Mouse (Mus musculus) v-Abl transformed pro-B cells (cell line): Measurements from ENCODE around the gene Ccr5.
"Not testable (repeated sequence)": the region's sequence is repeated elsewhere in the genome, so short reads cannot be mapped to it uniquely, and the experiment has no call there.

Experiments used
- in situ Hi-C, 2 experiments: fragments of 400-800 bp; cut with MboI; formaldehyde crosslinking; loops; one replicate each; pipeline ENCODE4 v1.15.1; 2025; ENCODE audit not compliant: unreplicated experiment in 2 of 2

The Ccr5 gene

GRCm38 (mm10) chr9:124121387-124122184, at the start of gene Ccr5:
Ccr5 (plus strand) TSS chr9:124121543.
- in situ Hi-C loops = no loop called here

GRCm38 (mm10) chr9:124079803-124080202, 41.5 kb upstream of the Ccr5 start:
- in situ Hi-C loops = no loop called here

- in situ Hi-C loops = not testable (repeated sequence)
These were observed 40.9 kb upstream of the Ccr5 start for GRCm38 (mm10) chr9:124080471-124080870.

- in situ Hi-C loops = no loop called here
These were observed 30.9 kb upstream of the Ccr5 start for GRCm38 (mm10) chr9:124090441-124090840.

- in situ Hi-C loops = no loop called here
These were observed 22.2 kb upstream of the Ccr5 start for GRCm38 (mm10) chr9:124099127-124099526.

GRCm38 (mm10) chr9:124100357-124100756, 21.0 kb upstream of the Ccr5 start:
- in situ Hi-C loops = loop anchor here in 1 of 2 experiments (5.0 to 10.0 kb wide), 2 partner anchors 33 to 66 kb away; no protein-coding TSS in a partner anchor

- in situ Hi-C loops = loop anchor here in 1 of 2 experiments (5.0 to 10.0 kb wide), 2 partner anchors 34 to 67 kb away; no protein-coding TSS in a partner anchor
These were observed 19.6 kb upstream of the Ccr5 start, which contains the start of gene Ccr2 for GRCm38 (mm10) chr9:124101723-124102122. Ccr2 (plus strand) TSS chr9:124101950.

- in situ Hi-C loops = loop anchor here in 1 of 2 experiments (5.0 to 10.0 kb wide), 2 partner anchors 36 to 68 kb away; no protein-coding TSS in a partner anchor
These were observed 18.1 kb upstream of the Ccr5 start for GRCm38 (mm10) chr9:124103199-124103598.

GRCm38 (mm10) chr9:124105196-124105595, 16.1 kb upstream of the Ccr5 start:
- in situ Hi-C loops = loop anchor here (5.0 to 10.0 kb wide), 2 partner anchors 68 to 70 kb away; no protein-coding TSS in a partner anchor

- in situ Hi-C loops = loop anchor here (5.0 to 10.0 kb wide), 2 partner anchors 70 to 72 kb away; no protein-coding TSS in a partner anchor
These were observed 14.1 kb upstream of the Ccr5 start for GRCm38 (mm10) chr9:124107232-124107631.

DNA sequence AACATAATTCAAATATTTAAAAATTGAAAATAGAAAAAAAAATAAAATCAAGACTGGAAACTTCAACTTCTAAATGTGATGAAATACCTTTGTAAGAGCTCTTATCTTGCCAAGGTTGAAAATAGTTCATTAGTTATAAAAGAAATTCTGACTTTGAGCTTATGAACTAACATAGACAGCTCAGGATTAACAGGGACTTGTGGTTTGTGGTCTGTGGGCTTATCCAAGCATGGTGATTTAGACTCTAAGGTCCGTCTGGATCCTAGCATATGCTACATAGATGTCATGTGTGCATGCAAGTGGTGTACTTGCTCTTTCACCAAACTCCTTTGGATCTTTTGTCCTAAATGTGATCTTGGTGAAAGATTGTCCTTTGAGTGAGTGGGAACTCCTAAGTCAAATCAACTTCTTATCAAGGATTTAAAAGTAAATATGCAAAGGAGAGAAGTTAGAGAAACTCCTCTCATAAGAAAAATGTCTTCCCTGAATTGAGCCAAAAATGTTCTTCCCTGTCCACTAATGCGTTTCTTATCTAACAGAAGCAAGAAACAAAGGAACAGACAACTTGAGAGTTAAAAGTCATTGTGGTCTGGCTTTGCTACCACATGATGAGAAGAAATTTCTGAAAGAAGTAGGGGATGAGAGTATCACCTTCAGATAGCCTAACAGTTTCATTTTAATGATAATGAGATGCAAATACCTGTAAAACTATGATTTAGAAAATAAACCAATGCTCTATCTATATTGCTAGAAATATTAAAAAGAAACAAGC, 12.8 kb upstream of the Ccr5 start:
- in situ Hi-C loops = loop anchor here (5.0 to 10.0 kb wide), 2 partner anchors 71 to 74 kb away; no protein-coding TSS in a partner anchor

GRCm38 (mm10) chr9:124111997-124112396, 9.3 kb upstream of the Ccr5 start:
- in situ Hi-C loops = no loop called here

DNA sequence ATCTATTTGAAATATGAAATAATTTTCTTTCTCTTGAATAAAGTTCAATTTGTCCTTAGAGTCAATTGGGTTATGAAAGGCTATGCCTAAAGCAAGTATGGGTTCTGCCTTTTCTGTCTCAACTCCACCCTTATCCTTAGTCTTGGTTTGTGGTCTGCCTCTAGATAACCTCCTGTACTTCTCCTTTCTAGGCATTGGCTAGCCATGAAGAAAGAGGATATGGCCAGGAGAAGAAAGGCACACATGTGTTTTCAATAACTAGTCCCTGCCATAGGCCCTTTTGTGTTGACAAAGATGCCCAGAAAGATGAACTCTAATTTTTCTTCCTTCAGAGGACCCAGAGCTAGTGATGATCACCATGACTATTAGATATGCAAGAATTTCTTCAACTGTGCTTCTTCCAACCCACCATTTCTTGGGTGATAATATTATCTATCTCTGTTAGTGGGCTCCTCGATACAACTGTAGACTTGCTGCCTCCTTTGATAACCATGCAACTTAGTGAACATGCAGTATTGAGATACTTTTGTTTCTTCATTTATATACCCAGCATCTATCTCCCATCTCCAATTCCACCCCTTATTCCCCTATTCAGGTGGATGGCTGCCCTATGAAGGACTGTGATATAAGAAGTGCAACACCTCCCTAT, 8.6 kb upstream of the Ccr5 start:
- in situ Hi-C loops = no loop called here

DNA sequence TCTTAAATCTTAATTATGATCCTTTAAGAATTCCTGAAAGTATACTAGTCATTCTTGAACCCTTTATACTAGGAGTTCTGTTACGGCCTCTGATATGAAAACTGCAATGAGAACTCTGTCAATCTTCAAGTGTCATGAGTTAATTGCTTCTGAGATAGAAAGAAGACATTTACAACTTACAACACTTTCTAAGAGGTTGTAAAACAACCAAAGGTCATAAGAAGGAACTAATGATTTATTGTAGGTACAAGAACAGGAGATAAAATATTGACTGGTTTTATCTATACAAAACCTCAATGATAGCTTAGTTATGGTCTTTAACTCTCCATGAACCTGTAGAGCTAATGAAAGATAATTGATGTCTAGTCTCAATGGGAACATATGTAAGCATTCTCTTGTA, 7.6 kb upstream of the Ccr5 start:
- in situ Hi-C loops = no loop called here

DNA sequence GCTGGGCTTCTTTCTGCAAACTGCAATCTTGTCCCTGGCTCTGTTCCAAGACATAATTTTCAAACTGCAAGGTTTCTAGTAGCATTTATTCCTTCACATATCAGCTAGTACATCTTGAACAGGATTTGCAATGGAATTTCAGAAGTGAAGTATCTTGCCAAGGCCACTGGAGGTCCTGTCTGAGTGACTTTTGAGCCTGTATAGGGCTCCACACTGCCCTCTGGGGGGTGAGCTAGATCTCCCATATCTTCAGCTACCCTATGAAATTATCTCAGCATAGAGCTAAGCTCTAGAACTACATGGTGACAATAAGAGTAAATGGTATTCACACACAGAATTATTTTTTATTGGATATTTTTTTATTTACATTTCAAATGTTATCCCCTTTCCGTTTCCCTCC, 2.9 kb upstream of the Ccr5 start:
- in situ Hi-C loops = no loop called here

GRCm38 (mm10) chr9:124125576-124125975, 4.2 kb downstream of the Ccr5 start:
- in situ Hi-C loops = loop anchor here (5.0 kb wide), 2 partner anchors 88 to 93 kb away; no protein-coding TSS in a partner anchor

DNA sequence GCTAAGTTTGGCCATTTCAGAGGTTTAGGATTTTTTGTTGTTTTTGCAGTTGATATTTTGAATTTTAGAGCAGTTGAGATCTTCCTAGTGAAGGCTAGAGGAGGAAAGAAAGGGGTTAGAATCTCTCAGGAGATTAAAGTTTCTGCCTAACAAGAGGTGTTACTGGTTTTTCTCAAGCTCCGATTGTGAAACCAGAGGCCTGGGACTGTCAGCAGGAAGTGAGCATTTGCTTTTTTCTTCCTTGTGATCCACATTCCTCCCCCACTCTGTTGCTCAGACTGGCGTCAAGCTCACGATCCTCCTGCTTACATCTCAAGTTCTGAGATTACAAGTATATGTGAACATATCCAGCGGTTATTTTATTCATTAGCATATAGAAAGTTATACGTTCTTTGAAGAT, 5.0 kb downstream of the Ccr5 start:
- in situ Hi-C loops = loop anchor here (5.0 kb wide), 2 partner anchors 89 to 94 kb away; no protein-coding TSS in a partner anchor

- in situ Hi-C loops = loop anchor here (5.0 kb wide), 2 partner anchors 90 to 95 kb away; no protein-coding TSS in a partner anchor
These were observed 6.1 kb downstream of the Ccr5 start for GRCm38 (mm10) chr9:124127412-124127811.

DNA sequence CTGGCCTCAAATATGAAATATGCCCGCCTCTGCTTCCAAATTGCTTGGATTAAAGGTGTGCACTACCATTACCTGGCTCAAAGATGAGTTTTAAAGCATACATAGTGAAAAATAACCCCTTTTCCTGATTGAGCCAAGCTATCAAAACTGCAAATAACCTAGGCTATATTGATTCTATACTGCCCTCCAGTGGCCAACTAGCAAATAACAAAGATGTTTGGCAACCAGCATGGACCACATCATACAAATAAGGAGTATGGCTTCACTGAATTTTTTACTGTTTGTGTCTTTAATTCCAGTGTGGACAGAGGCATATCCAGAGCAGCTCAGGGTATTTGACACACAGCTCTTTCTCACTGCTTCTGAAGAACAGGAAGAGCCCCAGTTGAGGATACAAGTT, 7.0 kb downstream of the Ccr5 start:
- in situ Hi-C loops = loop anchor here (5.0 kb wide), 2 partner anchors 91 to 96 kb away; no protein-coding TSS in a partner anchor

DNA sequence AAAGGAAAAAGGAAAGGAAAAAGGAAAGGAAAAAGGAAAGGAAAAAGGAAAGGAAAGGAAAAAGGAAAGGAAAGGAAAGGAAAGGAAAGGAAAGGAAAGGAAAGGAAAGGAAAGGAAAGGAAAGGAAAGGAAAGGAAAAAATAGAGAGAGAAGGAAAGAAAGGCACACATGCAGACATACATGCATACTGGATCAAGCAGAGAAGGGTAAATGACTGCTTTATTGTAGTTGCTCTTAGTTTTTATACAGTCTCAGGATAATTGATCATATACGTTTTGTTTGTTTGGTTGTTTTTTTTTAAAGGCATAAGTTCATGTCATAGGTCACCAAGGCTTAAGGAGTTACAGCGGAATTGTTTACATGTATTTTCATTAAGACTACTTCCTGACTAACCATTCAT, 11.6 kb downstream of the Ccr5 start:
- in situ Hi-C loops = not testable (repeated sequence)
